Mouse (Mus musculus): ENCODE results near the gene Cryga.

DNA sequence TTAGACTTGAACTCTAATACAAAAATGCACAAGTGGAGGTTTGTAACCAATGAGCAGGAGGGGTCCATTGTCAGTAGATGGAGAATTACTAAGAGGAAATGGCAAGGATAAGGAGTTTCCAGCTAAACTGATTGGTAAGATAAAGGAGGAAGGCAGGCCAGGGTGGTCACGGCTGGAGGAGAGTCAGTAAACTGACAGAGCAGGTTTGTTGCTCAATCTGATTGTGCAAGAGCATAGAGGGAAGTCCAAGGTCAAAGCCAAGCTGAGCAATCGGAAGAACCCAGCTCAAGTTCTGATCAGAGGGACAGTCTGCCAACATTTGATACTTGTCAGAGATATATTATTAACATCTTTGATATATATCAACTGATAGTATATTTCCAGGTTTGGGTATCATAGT is 12.8 kb downstream of the Cryga start:
- TF ChIP-seq CTCF (IDR thresholded peaks at IDR 0.05), result no peak
- no peak for TF ChIP-seq EP300 (IDR thresholded peaks at IDR 0.05; ENCODE audit: insufficient read depth, low read depth, low read length)
- TF ChIP-seq POLR2A (IDR thresholded peaks at IDR 0.05; ENCODE audit: insufficient read depth, low read depth, low read length), result no peak

Data from heart, adult 2 months (tissue).